Mouse (Mus musculus) MEL (cell line): ENCODE data around the gene Gpr18. TPM values are rescaled to one million over a fixed set of nuclear protein-coding genes. Genes with fewer than 3 reads are reported as not detected.

ENCODE experiments used
- DNase-seq: peaks from one replicate; pipeline ENCODE4 v3.0.0; 2011; ENCODE audit warnings: low read depth, low spot score
- H3K27ac ChIP-seq: 2 replicates; pipeline ENCODE4 v1.5.1; 2012; ENCODE audit warnings: low read depth, mild to moderate bottlenecking, control low read depth, low read length, moderate library complexity; ENCODE audit not compliant: control insufficient read depth
- H3K27me3 ChIP-seq, 2 experiments: fragments of 150-350 bp in 1 of 2; sonication (generic) in 1 of 2; 2 replicates each; pipeline ENCODE4 v1.6.1; 2012; ENCODE audit warnings: low read length in 2 of 2, mild to moderate bottlenecking in 2 of 2, improper control_type of control experiment in 1 of 2, moderate library complexity in 1 of 2; ENCODE audit not compliant: insufficient read depth in 2 of 2, control insufficient read depth in 1 of 2
- H3K36me3 ChIP-seq, 2 experiments: 2 replicates each; pipeline ENCODE4 v1.6.1; 2012 to 2014; ENCODE audit warnings: low read length in 2 of 2, improper control_type of control experiment in 1 of 2, inconsistent platforms in 1 of 2, mild to moderate bottlenecking in 1 of 2; ENCODE audit not compliant: insufficient read depth in 2 of 2, control insufficient read depth in 1 of 2
- H3K4me1 ChIP-seq, 2 experiments: fragments of 150-350 bp in 1 of 2; sonication (generic) in 1 of 2; 2 replicates each; pipeline ENCODE4 v1.6.1; 2012; ENCODE audit warnings: low read length in 2 of 2, improper control_type of control experiment in 1 of 2, mild to moderate bottlenecking in 1 of 2; ENCODE audit not compliant: insufficient read depth in 2 of 2, control insufficient read depth in 1 of 2
- H3K4me3 ChIP-seq, 2 experiments: fragments of 150-350 bp in 1 of 2; sonication (generic) in 1 of 2; 2 replicates each; pipeline ENCODE4 v1.5.1; 2012; ENCODE audit warnings: low read depth in 2 of 2, low read length in 2 of 2, mild to moderate bottlenecking in 2 of 2, moderate library complexity in 2 of 2, control low read depth in 1 of 2, improper control_type of control experiment in 1 of 2; ENCODE audit not compliant: control insufficient read depth in 1 of 2, insufficient read depth in 1 of 2
- H3K79me2 ChIP-seq: 2 replicates; pipeline ENCODE4 v1.6.1; 2012; ENCODE audit warnings: mild to moderate bottlenecking, low read length, moderate library complexity; ENCODE audit not compliant: control insufficient read depth, poor library complexity, insufficient read depth
- H3K9ac ChIP-seq: 2 replicates; pipeline ENCODE4 v1.6.1; 2012; ENCODE audit warnings: low read depth, mild to moderate bottlenecking, control low read depth, low read length, moderate library complexity; ENCODE audit not compliant: control insufficient read depth, poor library complexity, severe bottlenecking
- H3K9me3 ChIP-seq: fragments of 150-350 bp; sonication (generic); replicated peaks from 2 replicates; pipeline ENCODE4 v1.6.1; 2012; ENCODE audit warnings: mild to moderate bottlenecking, low read length, improper control_type of control experiment, moderate library complexity; ENCODE audit not compliant: insufficient read depth
- CHD1 ChIP-seq: IDR thresholded peaks from 2 replicates; pipeline ENCODE4 v1.6.1; 2012; ENCODE audit warnings: low read depth, mild to moderate bottlenecking, inconsistent platforms, low read length, improper control_type of control experiment
- E2F4 ChIP-seq: IDR thresholded peaks from 2 replicates; pipeline ENCODE4 v1.6.1; 2011; ENCODE audit warnings: low read depth, low read length, improper control_type of control experiment, borderline replicate concordance
- ELF1 ChIP-seq: IDR thresholded peaks from 2 replicates; pipeline ENCODE4 v1.6.1; 2014; ENCODE audit warnings: low read depth, mild to moderate bottlenecking, inconsistent platforms, low read length, improper control_type of control experiment, moderate library complexity
- EP300 ChIP-seq, 2 experiments: IDR thresholded peaks; 2 replicates each; pipeline ENCODE4 v1.6.1; 2011; ENCODE audit warnings: improper control_type of control experiment in 2 of 2, low read length in 2 of 2, low read depth in 1 of 2, mild to moderate bottlenecking in 1 of 2
- ETS1 ChIP-seq: IDR thresholded peaks from 2 replicates; pipeline ENCODE4 v1.6.1; 2012; ENCODE audit warnings: low read depth, mild to moderate bottlenecking, inconsistent platforms, low read length, improper control_type of control experiment, moderate library complexity
- GABPA ChIP-seq: IDR thresholded peaks from 2 replicates; pipeline ENCODE4 v1.6.1; 2012; ENCODE audit warnings: low read depth, mild to moderate bottlenecking, inconsistent platforms, low read length, improper control_type of control experiment, moderate library complexity
- GATA1 ChIP-seq: IDR thresholded peaks from 2 replicates; pipeline ENCODE4 v1.6.1; 2011; ENCODE audit warnings: low read depth, low read length, improper control_type of control experiment
- HCFC1 ChIP-seq: IDR thresholded peaks from 2 replicates; pipeline ENCODE4 v1.6.1; 2012; ENCODE audit warnings: low read depth, mild to moderate bottlenecking, inconsistent platforms, low read length, improper control_type of control experiment, moderate library complexity
- JUND ChIP-seq: IDR thresholded peaks from 2 replicates; pipeline ENCODE4 v1.6.1; 2011; ENCODE audit warnings: low read depth, mild to moderate bottlenecking, improper control_type of control experiment, low read length
- MAFK ChIP-seq: IDR thresholded peaks from 2 replicates; pipeline ENCODE4 v1.6.1; 2011; ENCODE audit warnings: low read depth, mild to moderate bottlenecking, low read length, improper control_type of control experiment, borderline replicate concordance
- MAX ChIP-seq: IDR thresholded peaks from 2 replicates; pipeline ENCODE4 v1.6.1; 2011; ENCODE audit warnings: low read length, improper control_type of control experiment
- MAZ ChIP-seq: IDR thresholded peaks from 2 replicates; pipeline ENCODE4 v1.6.1; 2012; ENCODE audit warnings: low read depth, mild to moderate bottlenecking, inconsistent platforms, low read length, improper control_type of control experiment
- MEF2A ChIP-seq: IDR thresholded peaks from 2 replicates; pipeline ENCODE4 v1.6.1; 2014; ENCODE audit warnings: low read depth, mild to moderate bottlenecking, inconsistent platforms, low read length, improper control_type of control experiment; ENCODE audit not compliant: poor library complexity, insufficient replicate concordance, severe bottlenecking; ENCODE audit errors: extremely low read depth
- MXI1 ChIP-seq: IDR thresholded peaks from 2 replicates; pipeline ENCODE4 v1.6.1; 2011; ENCODE audit warnings: mild to moderate bottlenecking, low read depth, low read length, improper control_type of control experiment
- MYB ChIP-seq: IDR thresholded peaks from 2 replicates; pipeline ENCODE4 v1.6.1; 2011; ENCODE audit warnings: mild to moderate bottlenecking, low read depth, low read length, improper control_type of control experiment
- NRF1 ChIP-seq: IDR thresholded peaks from 2 replicates; pipeline ENCODE4 v1.6.1; 2014; ENCODE audit warnings: low read depth, mild to moderate bottlenecking, inconsistent platforms, low read length, improper control_type of control experiment, moderate library complexity; ENCODE audit not compliant: poor library complexity, insufficient read depth, severe bottlenecking
- POLR2A ChIP-seq, 2 experiments: IDR thresholded peaks; 2 replicates each; pipeline ENCODE4 v1.6.1; 2011 to 2012; ENCODE audit warnings: low read length in 2 of 2, mild to moderate bottlenecking in 2 of 2, control low read depth in 1 of 2, improper control_type of control experiment in 1 of 2, low read depth in 1 of 2, moderate library complexity in 1 of 2; ENCODE audit not compliant: control insufficient read depth in 1 of 2, insufficient read depth in 1 of 2, poor library complexity in 1 of 2
- POLR2AphosphoS5 ChIP-seq: IDR thresholded peaks from 2 replicates; pipeline ENCODE4 v1.6.1; 2012; ENCODE audit warnings: low read depth, borderline replicate concordance, mild to moderate bottlenecking, inconsistent platforms, low read length, moderate library complexity, mixed read lengths
- SIN3A ChIP-seq: IDR thresholded peaks from 2 replicates; pipeline ENCODE4 v1.6.1; 2012; ENCODE audit warnings: low read length, improper control_type of control experiment, inconsistent platforms
- SMC3 ChIP-seq: IDR thresholded peaks from 2 replicates; pipeline ENCODE4 v1.6.1; 2011; ENCODE audit warnings: low read depth, low read length, improper control_type of control experiment
- TBP ChIP-seq: IDR thresholded peaks from 2 replicates; pipeline ENCODE4 v1.8.0; 2011; ENCODE audit warnings: low read depth, low read length, improper control_type of control experiment
- UBTF ChIP-seq: IDR thresholded peaks from 2 replicates; pipeline ENCODE4 v1.6.1; 2012; ENCODE audit warnings: low read depth, mild to moderate bottlenecking, inconsistent platforms, low read length, improper control_type of control experiment, moderate library complexity, borderline replicate concordance; ENCODE audit not compliant: insufficient read depth
- USF1 ChIP-seq: IDR thresholded peaks from 2 replicates; pipeline ENCODE4 v1.6.1; 2014; ENCODE audit warnings: low read depth, mild to moderate bottlenecking, inconsistent platforms, low read length, improper control_type of control experiment, moderate library complexity
- USF2 ChIP-seq, 2 experiments: IDR thresholded peaks; 2 replicates each; pipeline ENCODE4 v1.6.1; 2011 to 2012; ENCODE audit warnings: improper control_type of control experiment in 2 of 2, low read length in 2 of 2, borderline replicate concordance in 1 of 2, inconsistent platforms in 1 of 2, low read depth in 1 of 2, mild to moderate bottlenecking in 1 of 2; ENCODE audit not compliant: insufficient read depth in 1 of 2
- ZC3H11A ChIP-seq: IDR thresholded peaks from 2 replicates; pipeline ENCODE4 v1.6.1; 2012; ENCODE audit warnings: low read depth, mild to moderate bottlenecking, inconsistent platforms, low read length, improper control_type of control experiment
- ZKSCAN1 ChIP-seq: IDR thresholded peaks from 2 replicates; pipeline ENCODE4 v1.6.1; 2012; ENCODE audit warnings: low read depth, mild to moderate bottlenecking, inconsistent platforms, low read length, improper control_type of control experiment, moderate library complexity
- polyA plus RNA-seq, 2 experiments: library from polyadenylated mRNA; stranded (reverse) in 1 of 2; unstranded in 1 of 2; fragments of >175 nt in 1 of 2; fragments of >200 nt in 1 of 2; gene quantifications; 2 replicates each; pipeline versions ENCODE4 v1.2.1 to v1.2.4; 2012; ENCODE audit warnings: low replicate concordance in 2 of 2, low read depth in 1 of 2; ENCODE audit not compliant: insufficient read length in 2 of 2, insufficient read depth in 1 of 2, missing spikeins in 1 of 2
- total RNA-seq: library from RNA; depleted of rRNA; stranded (reverse); fragments of 300-350 nt; gene quantifications from 2 replicates; pipeline ENCODE4 v1.2.3, GENCODE M21; 2012

Gpr18 gene
- total and polyA plus RNA-seq, 3 experiments: 0.06 to 0.15 TPM; not detected in 1

- TF ChIP-seq MAX: peak; percentile 89
- TF ChIP-seq POLR2A (IDR thresholded peaks at IDR 0.05; ENCODE audit: control insufficient read depth in 1 of 2, insufficient read depth in 1 of 2, low read depth in 1 of 2, low read length in 2 of 2, poor library complexity in 1 of 2): peak; percentile 52 to 88; a peak in 3 of 4 replicates
- TF ChIP-seq MAFK: no peak
- TF ChIP-seq CHD1: no peak
Measured at GRCm38 (mm10) chr14:121878176-121878858, 37.3 kb downstream of the Gpr18 start, which contains the start of gene Ubac2 (continued).

- Histone ChIP-seq H3K79me2 (peaks cover 15% of the 10 kb centered on the region), H3K9ac (peak overlapping the region; percentile 92), H3K36me3 (peaks cover 0 to 6% of the 10 kb centered on the region in 2 experiments; a peak in 2 of 4 replicates), H3K27ac (peak overlapping the region; percentile 93), H3K4me3 (peak overlapping the region; percentile 57 to 90), H3K27me3 (no peaks in the 10 kb centered on the region), H3K4me1 (peaks cover 3% of the 10 kb centered on the region in 2 experiments; a peak in 2 of 4 replicates), H3K9me3 (no peaks in the 10 kb centered on the region)
- DNase-seq: no peak
- TF ChIP-seq MAFK (no peak), GATA1 (no peak), MAZ (no peak), JUND (no peak), MXI1 (no peak), GABPA (no peak), SIN3A (no peak), EP300 (IDR thresholded peaks at IDR 0.05; ENCODE audit: low read depth in 1 of 2, low read length in 2 of 2) (no peak), POLR2A (IDR thresholded peaks at IDR 0.05; ENCODE audit: control insufficient read depth in 1 of 2, insufficient read depth in 1 of 2, low read depth in 1 of 2, low read length in 2 of 2, poor library complexity in 1 of 2) (no peak), USF1 (no peak), USF2 (IDR thresholded peaks at IDR 0.05; ENCODE audit: borderline replicate concordance in 1 of 2, insufficient read depth in 1 of 2, low read depth in 1 of 2, low read length in 2 of 2) (no peak), NRF1 (no peak), CHD1 (no peak)
Measured at GRCm38 (mm10) chr14:121877640-121878039, 37.9 kb downstream of the Gpr18 start.

GRCm38 (mm10) chr14:121876860-121877259 is 38.7 kb downstream of the Gpr18 start:
- TF ChIP-seq TBP: no peak
- no peak for TF ChIP-seq ZKSCAN1
- no peak for TF ChIP-seq GABPA
- TF ChIP-seq USF1: no peak
- TF ChIP-seq MAFK: no peak
- no peak for TF ChIP-seq MEF2A
- TF ChIP-seq HCFC1: no peak
- TF ChIP-seq MYB: no peak
- no peak for TF ChIP-seq ZC3H11A
- no peak for TF ChIP-seq ELF1
- no peak for TF ChIP-seq E2F4
- TF ChIP-seq POLR2AphosphoS5: no peak
- no peak for TF ChIP-seq EP300 (IDR thresholded peaks at IDR 0.05; ENCODE audit: low read depth in 1 of 2, low read length in 2 of 2)
- TF ChIP-seq ETS1: no peak
- TF ChIP-seq SMC3: no peak
- TF ChIP-seq UBTF: no peak
- TF ChIP-seq, all 39 proteins: peak for 0
- Histone ChIP-seq H3K4me1 (peaks cover 3% of the 10 kb centered on the region in 2 experiments; a peak in 2 of 4 replicates), H3K9ac (no peak overlapping the region), H3K36me3 (peaks cover 0 to 6% of the 10 kb centered on the region in 2 experiments; a peak in 2 of 4 replicates), H3K9me3 (no peaks in the 10 kb centered on the region), H3K4me3 (no peak overlapping the region), H3K27me3 (no peaks in the 10 kb centered on the region), H3K79me2 (peaks cover 15% of the 10 kb centered on the region), H3K27ac (no peak overlapping the region)
- DNase-seq: no peak
